Mouse (Mus musculus): ENCODE data around the gene Dclk2. TPM values are rescaled to one million over a fixed set of nuclear protein-coding genes. Genes with fewer than 3 reads are reported as not detected.
A peak's percentile ranks its signal among the peaks of the same experiment; 100 is the strongest.

The Dclk2 gene
- polyA plus RNA-seq, 1 experiment, result 3.2 TPM

DNA sequence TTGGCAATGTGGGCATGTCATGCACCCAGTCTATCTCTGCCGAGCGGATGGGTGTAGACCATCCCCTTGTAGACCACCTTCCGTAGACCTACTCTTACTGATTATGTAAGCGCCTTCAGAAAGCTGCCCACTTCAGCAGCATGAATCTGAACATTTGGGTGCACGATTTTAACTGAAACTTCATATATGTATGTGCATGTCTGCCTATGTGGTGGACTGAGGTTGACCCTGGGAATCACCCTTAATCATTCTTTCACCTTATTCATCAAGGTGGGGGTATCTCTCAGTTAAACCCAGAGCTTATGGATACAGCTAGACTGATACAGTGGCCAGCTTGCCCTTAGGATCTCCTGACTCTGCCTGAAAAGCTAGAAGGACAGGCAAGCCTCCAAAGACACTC, 3.6 kb downstream of the Dclk2 start:
- WGBS, result 98% methylated on average over 5 of the region's 5 CpGs

DNA sequence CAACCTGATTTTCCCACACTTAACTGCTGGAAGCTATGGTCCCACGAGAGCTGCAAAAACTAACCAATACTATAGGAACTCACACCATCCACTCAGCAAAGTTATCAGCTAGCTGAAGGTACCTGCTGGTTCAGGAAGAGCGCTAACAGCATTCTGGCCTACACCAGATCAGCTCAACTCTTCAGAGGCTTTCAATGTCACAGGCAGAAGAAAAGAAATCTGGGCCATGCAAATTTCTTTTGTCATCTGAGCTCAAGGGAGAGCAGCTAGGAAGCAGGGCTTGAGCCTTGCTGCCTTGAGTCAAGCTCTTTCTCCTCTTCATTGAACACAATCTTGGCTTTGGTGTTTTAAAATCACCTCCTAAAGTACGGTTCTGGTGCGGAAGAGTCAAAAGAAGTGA, 4.0 kb downstream of the Dclk2 start:
- 93% methylated on average over 4 of the region's 4 CpGs for WGBS
- no peaks in the 10 kb centered on the region for H3K4me1 ChIP-seq (ENCODE audit: control insufficient read depth, insufficient read depth, low read length)
- no peak for TF ChIP-seq CTCF (conservative IDR thresholded peaks at IDR 0.05; ENCODE audit: insufficient read depth, insufficient read length, low read depth, low read length)
- no peak for TF ChIP-seq POLR2A (IDR thresholded peaks at IDR 0.05; ENCODE audit: low read depth, low read length)

More for the DNA sequence above, 3.6 kb downstream of the Dclk2 start:
- no peak overlapping the region for H3K27ac ChIP-seq (ENCODE audit: insufficient read depth, low read depth, low read length)
- H3K4me1 ChIP-seq (ENCODE audit: control insufficient read depth, insufficient read depth, low read length), result no peaks in the 10 kb centered on the region
- TF ChIP-seq POLR2A (IDR thresholded peaks at IDR 0.05; ENCODE audit: low read depth, low read length), result no peak
- TF ChIP-seq CTCF (conservative IDR thresholded peaks at IDR 0.05; ENCODE audit: insufficient read depth, insufficient read length, low read depth, low read length), result no peak
- H3K36me3 ChIP-seq (ENCODE audit: control insufficient read depth, insufficient read depth, low read length), result no peaks in the 10 kb centered on the region
- no peak overlapping the region for H3K4me3 ChIP-seq (ENCODE audit: insufficient read depth, low read depth, low read length)
- DNase-seq, result no peak
- H3K27me3 ChIP-seq (replicated peaks; ENCODE audit: control insufficient read depth, insufficient read depth, low read length), result no peaks in the 10 kb centered on the region

DNA sequence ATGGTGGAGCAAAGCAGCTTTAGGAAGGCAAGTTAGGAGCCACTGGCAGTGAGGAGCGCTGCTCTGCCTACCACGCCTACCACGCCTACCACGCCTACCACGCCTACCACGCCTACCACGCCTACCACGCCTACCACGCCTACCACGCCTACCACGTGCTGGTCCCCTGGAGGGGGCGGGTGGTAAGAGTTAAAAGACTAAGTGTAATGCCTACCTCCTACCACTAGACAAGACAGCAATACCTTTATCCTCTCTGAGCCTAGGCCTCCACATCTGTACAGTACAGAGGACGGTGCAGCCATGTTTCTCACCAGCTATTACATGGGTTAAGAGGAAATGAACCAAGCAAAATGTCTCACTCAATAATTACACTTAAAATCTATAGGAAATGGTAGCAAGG, 5.4 kb downstream of the Dclk2 start:
- 84% methylated on average over 13 of the region's 13 CpGs for WGBS
- H3K27ac ChIP-seq (ENCODE audit: insufficient read depth, low read depth, low read length), result no peak overlapping the region
- TF ChIP-seq CTCF (conservative IDR thresholded peaks at IDR 0.05; ENCODE audit: insufficient read depth, insufficient read length, low read depth, low read length), result no peak
- TF ChIP-seq POLR2A (IDR thresholded peaks at IDR 0.05; ENCODE audit: low read depth, low read length), result no peak
- no peak for DNase-seq
- H3K4me3 ChIP-seq (ENCODE audit: insufficient read depth, low read depth, low read length), result no peak overlapping the region
- no peaks in the 10 kb centered on the region for H3K4me1 ChIP-seq (ENCODE audit: control insufficient read depth, insufficient read depth, low read length)
- H3K36me3 ChIP-seq (ENCODE audit: control insufficient read depth, insufficient read depth, low read length), result no peaks in the 10 kb centered on the region
- H3K27me3 ChIP-seq (replicated peaks; ENCODE audit: control insufficient read depth, insufficient read depth, low read length), result no peaks in the 10 kb centered on the region

More for the DNA sequence above, 4.0 kb downstream of the Dclk2 start:
- Histone ChIP-seq H3K27me3 (replicated peaks; ENCODE audit: control insufficient read depth, insufficient read depth, low read length) (no peaks in the 10 kb centered on the region), H3K36me3 (ENCODE audit: control insufficient read depth, insufficient read depth, low read length) (no peaks in the 10 kb centered on the region), H3K27ac (ENCODE audit: insufficient read depth, low read depth, low read length) (no peak overlapping the region), H3K4me3 (ENCODE audit: insufficient read depth, low read depth, low read length) (no peak overlapping the region)
- no peak for DNase-seq

DNA sequence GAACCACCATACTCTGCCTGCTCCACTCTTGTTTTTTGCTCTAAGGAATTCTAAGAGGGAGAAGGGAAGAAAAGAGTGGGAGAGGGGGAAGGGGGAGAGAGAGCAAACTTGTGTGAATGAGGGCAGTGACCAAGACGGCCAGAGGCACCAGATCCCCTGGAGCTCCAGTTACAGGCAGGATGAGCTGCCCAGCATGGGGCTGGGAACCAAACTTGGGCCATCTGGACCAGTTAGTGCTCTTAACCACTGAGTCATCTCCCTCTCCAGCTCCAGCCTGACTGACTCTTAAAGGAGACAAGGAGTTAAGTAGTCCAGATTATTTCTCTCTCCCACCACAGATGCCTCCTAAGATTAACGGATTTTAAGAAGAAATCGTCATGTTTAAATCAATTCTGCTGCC, 6.3 kb downstream of the Dclk2 start:
- no peak for DNase-seq
- Histone ChIP-seq H3K4me1 (ENCODE audit: control insufficient read depth, insufficient read depth, low read length) (no peaks in the 10 kb centered on the region), H3K27ac (ENCODE audit: insufficient read depth, low read depth, low read length) (no peak overlapping the region), H3K36me3 (ENCODE audit: control insufficient read depth, insufficient read depth, low read length) (no peaks in the 10 kb centered on the region), H3K4me3 (ENCODE audit: insufficient read depth, low read depth, low read length) (no peak overlapping the region), H3K27me3 (replicated peaks; ENCODE audit: control insufficient read depth, insufficient read depth, low read length) (no peaks in the 10 kb centered on the region)
- no peak for TF ChIP-seq POLR2A (IDR thresholded peaks at IDR 0.05; ENCODE audit: low read depth, low read length)
- TF ChIP-seq CTCF (conservative IDR thresholded peaks at IDR 0.05; ENCODE audit: insufficient read depth, insufficient read length, low read depth, low read length), result no peak
- whole genome bisulfite sequencing, result 83% methylated on average over 3 of the region's 3 CpGs

DNA sequence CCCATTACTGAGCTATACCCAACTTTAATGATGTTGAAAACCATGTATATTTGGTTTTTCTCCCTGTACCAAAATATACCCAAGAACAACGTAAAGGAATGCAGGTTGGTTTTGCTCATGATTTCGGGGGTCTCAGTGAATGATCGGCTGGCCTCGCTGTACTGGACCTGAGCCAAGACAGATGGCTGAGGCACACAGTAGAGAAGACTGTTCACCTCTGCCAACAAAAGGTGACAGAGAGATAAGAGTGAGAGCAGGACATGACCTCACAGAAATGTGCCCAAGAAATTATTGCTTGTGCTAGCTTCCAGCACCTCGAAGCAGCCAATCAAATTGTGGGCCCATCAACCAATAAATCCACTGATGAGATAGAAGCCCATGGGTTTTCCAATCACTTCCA, 22.3 kb downstream of the Dclk2 start:
- Histone ChIP-seq H3K27ac (ENCODE audit: insufficient read depth, low read depth, low read length) (no peak overlapping the region), H3K4me1 (ENCODE audit: control insufficient read depth, insufficient read depth, low read length) (no peaks in the 10 kb centered on the region), H3K27me3 (replicated peaks; ENCODE audit: control insufficient read depth, insufficient read depth, low read length) (no peaks in the 10 kb centered on the region), H3K36me3 (ENCODE audit: control insufficient read depth, insufficient read depth, low read length) (no peaks in the 10 kb centered on the region), H3K4me3 (ENCODE audit: insufficient read depth, low read depth, low read length) (no peak overlapping the region)
- TF ChIP-seq POLR2A (IDR thresholded peaks at IDR 0.05; ENCODE audit: low read depth, low read length), result no peak
- no peak for DNase-seq
- 93% methylated on average over 5 of the region's 5 CpGs for WGBS

DNA sequence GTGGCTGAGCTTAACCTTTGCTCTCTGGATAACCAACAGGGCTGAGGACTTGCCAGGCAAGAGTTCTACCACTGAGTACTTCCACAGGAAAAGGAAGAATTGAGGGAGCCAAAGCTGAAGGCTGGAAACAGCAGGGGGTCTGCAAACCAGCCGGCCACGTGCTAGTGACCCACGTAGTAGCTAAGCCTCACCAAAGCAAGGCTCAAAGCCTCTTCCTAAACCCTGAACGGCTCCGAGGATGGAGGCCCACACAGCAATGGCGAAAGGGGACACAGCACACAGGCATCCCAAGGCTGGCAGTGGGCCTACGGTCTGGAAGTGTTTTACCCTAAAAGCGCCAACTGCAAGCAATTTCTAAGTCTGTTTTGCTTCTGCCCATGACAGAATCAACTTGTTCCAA, 23.1 kb downstream of the Dclk2 start:
- Histone ChIP-seq H3K4me1 (ENCODE audit: control insufficient read depth, insufficient read depth, low read length) (no peaks in the 10 kb centered on the region), H3K4me3 (ENCODE audit: insufficient read depth, low read depth, low read length) (no peak overlapping the region), H3K36me3 (ENCODE audit: control insufficient read depth, insufficient read depth, low read length) (no peaks in the 10 kb centered on the region), H3K27ac (ENCODE audit: insufficient read depth, low read depth, low read length) (no peak overlapping the region), H3K27me3 (replicated peaks; ENCODE audit: control insufficient read depth, insufficient read depth, low read length) (no peaks in the 10 kb centered on the region)
- DNase-seq, result peak; percentile 39
- WGBS, result 69% methylated on average over 8 of the region's 8 CpGs
- TF ChIP-seq POLR2A (IDR thresholded peaks at IDR 0.05; ENCODE audit: low read depth, low read length) (no peak), CTCF (conservative IDR thresholded peaks at IDR 0.05; ENCODE audit: insufficient read depth, insufficient read length, low read depth, low read length) (no peak)

DNA sequence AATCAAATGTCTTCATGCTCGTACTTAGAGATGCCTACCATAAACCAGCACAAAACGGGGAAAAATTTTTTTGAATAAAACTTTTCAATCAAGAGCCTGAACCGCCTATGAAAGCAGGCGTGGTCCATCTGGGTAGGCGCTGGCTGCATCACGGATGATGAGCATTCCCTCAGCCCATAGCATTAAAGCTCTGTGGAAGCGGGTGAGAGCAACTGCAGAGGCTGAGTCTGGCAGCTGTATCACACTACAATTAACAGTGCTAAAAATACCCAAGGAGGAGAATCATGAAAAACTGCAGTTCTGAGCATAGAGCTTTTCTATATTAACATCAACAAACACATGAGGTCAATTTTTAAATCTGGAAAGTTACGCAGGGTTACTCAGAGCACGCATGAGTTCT, 23.6 kb downstream of the Dclk2 start:
- 83% methylated on average over 9 of the region's 9 CpGs for WGBS
- Histone ChIP-seq H3K4me3 (ENCODE audit: insufficient read depth, low read depth, low read length) (no peak overlapping the region), H3K27me3 (replicated peaks; ENCODE audit: control insufficient read depth, insufficient read depth, low read length) (no peaks in the 10 kb centered on the region), H3K4me1 (ENCODE audit: control insufficient read depth, insufficient read depth, low read length) (no peaks in the 10 kb centered on the region), H3K27ac (ENCODE audit: insufficient read depth, low read depth, low read length) (no peak overlapping the region), H3K36me3 (ENCODE audit: control insufficient read depth, insufficient read depth, low read length) (no peaks in the 10 kb centered on the region)
- TF ChIP-seq POLR2A (IDR thresholded peaks at IDR 0.05; ENCODE audit: low read depth, low read length), result no peak
- no peak for TF ChIP-seq CTCF (conservative IDR thresholded peaks at IDR 0.05; ENCODE audit: insufficient read depth, insufficient read length, low read depth, low read length)
- no peak for DNase-seq

DNA sequence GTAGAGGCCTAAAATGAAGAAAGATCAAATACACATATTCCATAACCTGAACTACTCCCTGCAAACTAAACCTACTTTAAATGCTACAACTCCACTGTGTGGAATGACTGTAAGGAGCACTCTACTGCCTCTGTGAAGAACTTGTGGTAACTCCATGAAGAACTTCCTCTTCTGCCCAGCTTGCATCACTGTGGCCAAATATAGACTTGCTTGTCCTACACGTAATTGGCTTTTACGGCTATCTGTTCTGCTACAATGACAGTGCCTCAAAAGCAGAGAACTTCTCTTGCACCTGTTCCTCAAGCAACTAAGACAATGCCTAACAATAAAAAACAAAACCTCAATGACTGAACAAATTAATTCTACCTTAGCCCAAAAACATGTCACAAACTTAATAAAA, 26.2 kb downstream of the Dclk2 start:
- Histone ChIP-seq H3K27me3 (replicated peaks; ENCODE audit: control insufficient read depth, insufficient read depth, low read length) (no peaks in the 10 kb centered on the region), H3K4me3 (ENCODE audit: insufficient read depth, low read depth, low read length) (no peak overlapping the region), H3K4me1 (ENCODE audit: control insufficient read depth, insufficient read depth, low read length) (no peaks in the 10 kb centered on the region), H3K36me3 (ENCODE audit: control insufficient read depth, insufficient read depth, low read length) (no peaks in the 10 kb centered on the region), H3K27ac (ENCODE audit: insufficient read depth, low read depth, low read length) (no peak overlapping the region)
- TF ChIP-seq CTCF (conservative IDR thresholded peaks at IDR 0.05; ENCODE audit: insufficient read depth, insufficient read length, low read depth, low read length) (no peak), POLR2A (IDR thresholded peaks at IDR 0.05; ENCODE audit: low read depth, low read length) (no peak)
- 79% methylated on average over 2 of the region's 2 CpGs for WGBS
- DNase-seq, result peak; percentile 10

All from kidney, adult 2 months (tissue).